Mouse (Mus musculus) kidney, embryonic 14.5 days (tissue): Measurements from ENCODE around the gene Wnt4. TPM values are rescaled to one million over a fixed set of nuclear protein-coding genes. Genes with fewer than 3 reads are reported as not detected.

Experiments used
- ATAC-seq: fragments of 200-750 bp; cut with Nextera tagmentation; 2 replicates; pipeline ENCODE4 v1.8.0; 2017; ENCODE audit warnings: moderate number of reproducible peaks, mild to moderate bottlenecking, moderate TSS enrichment, moderate library complexity; ENCODE audit not compliant: low FRiP score, low TSS enrichment
- H3K27ac ChIP-seq: fragments of 300-500 bp; sonication (generic); 2 replicates; pipeline ENCODE4 v1.5.1; 2014; ENCODE audit warnings: low read depth, mild to moderate bottlenecking, low read length, moderate library complexity, mixed read lengths
- H3K27me3 ChIP-seq: fragments of 300-500 bp; sonication (generic); 2 replicates; pipeline ENCODE4 v1.6.1; 2014; ENCODE audit warnings: mild to moderate bottlenecking, low read length; ENCODE audit not compliant: control insufficient read depth, insufficient read depth
- H3K36me3 ChIP-seq: fragments of 300-500 bp; sonication (generic); 2 replicates; pipeline ENCODE4 v1.6.1; 2014; ENCODE audit warnings: low read length, mixed read lengths; ENCODE audit not compliant: control insufficient read depth, insufficient read depth
- H3K4me1 ChIP-seq: fragments of 300-500 bp; sonication (generic); 2 replicates; pipeline ENCODE4 v1.6.1; 2014; ENCODE audit warnings: low read length, mixed read lengths; ENCODE audit not compliant: control insufficient read depth, insufficient read depth
- H3K4me2 ChIP-seq: fragments of 300-500 bp; sonication (generic); replicated peaks from 2 replicates; pipeline ENCODE4 v1.6.1; 2014; ENCODE audit warnings: low read depth, mild to moderate bottlenecking, low read length
- H3K4me3 ChIP-seq: fragments of 300-500 bp; sonication (generic); 2 replicates; pipeline ENCODE4 v1.5.1; 2014; ENCODE audit warnings: mild to moderate bottlenecking, low read length
- H3K9ac ChIP-seq: fragments of 300-500 bp; sonication (generic); 2 replicates; pipeline ENCODE4 v1.6.1; 2014; ENCODE audit warnings: low read depth, mild to moderate bottlenecking, low read length, moderate library complexity
- H3K9me3 ChIP-seq: fragments of 300-500 bp; sonication (generic); 2 replicates; pipeline ENCODE4 v1.6.1; 2016; ENCODE audit warnings: low read length; ENCODE audit not compliant: control insufficient read depth
- WGBS: fragments of 180-500 bp; shearing (Covaris S2); extraction: QIAGEN DNeasy Blood & Tissue Kit; methylation state at CpG from one replicate; pipeline ENCODE4 v1.1.7; 2014; 5-methylcytosine and 5-hydroxymethylcytosine counted together
- polyA plus RNA-seq: library from polyadenylated mRNA; unstranded; fragments of >200 nt; fragmentation: Nextera tagmentation; extraction: Ambion mirVana; gene quantifications from 2 replicates; pipeline ENCODE4 v1.2.1, GENCODE M21; 2014

Wnt4 gene
- 16.0 and 21.4 TPM in 2 replicates for polyA plus RNA-seq

- Histone ChIP-seq H3K9ac (peak within 1 kb of the TSS; percentile 56), H3K4me3 (peak within 1 kb of the TSS; percentile 54), H3K4me2 (peak within 1 kb of the TSS; percentile 92), H3K9me3 (no peaks in the 10 kb centered on the region), H3K4me1 (peaks cover 20% of the 10 kb centered on the region; the same call in 1 of the 2 replicates), H3K27me3 (peaks cover 54% of the 10 kb centered on the region), H3K36me3 (no peaks in the 10 kb centered on the region), H3K27ac (peak within 1 kb of the TSS; percentile 73)
- ATAC-seq: peak; percentile 90
- 1% methylated on average over 14 of the region's 45 CpGs for WGBS
Observed at GRCm38 (mm10) chr4:137277166-137277513, at the start of gene Wnt4. Gene Wnt4 (plus strand): TSS chr4:137277489.

GRCm38 (mm10) chr4:137228566-137229115 lies 48.6 kb upstream of the Wnt4 start:
- WGBS: 65% methylated on average over 15 of the region's 15 CpGs
- ATAC-seq: no peak

DNA sequence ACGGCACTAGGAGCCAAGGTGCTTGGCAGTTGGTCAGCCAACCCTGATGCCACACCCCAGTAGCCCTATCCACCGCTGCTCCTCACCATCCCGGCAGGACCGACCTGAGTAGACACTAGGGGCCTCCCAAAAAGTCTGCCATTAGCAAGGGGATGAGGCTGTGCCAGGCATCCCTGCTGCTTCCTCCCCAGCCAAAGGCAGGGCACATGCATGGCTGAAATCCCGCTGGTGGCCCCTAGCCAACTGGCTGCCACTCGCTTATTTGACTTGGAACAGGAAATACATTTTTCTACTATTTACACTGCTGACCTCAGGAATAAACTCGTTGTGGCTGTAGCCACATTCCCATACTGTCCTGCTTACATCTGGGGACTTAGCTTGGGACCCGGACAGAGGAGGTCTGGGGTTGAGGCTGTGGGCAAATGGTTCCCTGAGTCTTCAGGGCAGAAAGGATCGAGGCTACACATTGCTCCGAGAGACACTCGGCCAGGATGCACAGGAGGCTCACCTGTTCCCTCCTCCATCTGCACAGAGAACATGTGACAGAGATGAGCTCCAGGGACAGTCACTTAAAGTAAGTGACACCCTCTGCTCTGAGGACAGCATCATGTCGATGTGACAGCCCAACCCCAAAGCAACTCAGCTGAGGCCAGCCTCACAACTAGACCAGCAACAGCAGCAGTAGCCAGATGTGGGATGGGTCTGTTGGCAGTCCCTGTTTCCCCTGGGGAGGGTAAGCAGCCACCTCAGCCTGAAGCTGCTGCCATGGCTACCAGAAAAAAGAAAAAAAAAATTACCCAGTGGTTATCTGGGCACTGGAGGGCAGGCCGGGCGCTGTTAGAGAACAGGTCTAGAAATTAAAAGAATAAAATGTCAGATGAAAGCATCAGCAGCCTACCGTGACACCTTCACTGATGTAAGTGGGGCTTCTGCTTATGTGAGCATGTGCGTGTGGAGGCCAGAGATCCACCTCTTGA lies 45.5 kb upstream of the Wnt4 start:
- Histone ChIP-seq H3K27ac (no peak overlapping the region), H3K4me1 (peaks cover 34% of the 10 kb centered on the region), H3K4me2 (0 out of 2 replicates have a peak overlapping the region, but pooled peaks have one; percentile 1), H3K36me3 (no peaks in the 10 kb centered on the region), H3K9me3 (no peaks in the 10 kb centered on the region), H3K9ac (no peak overlapping the region), H3K27me3 (no peaks in the 10 kb centered on the region; the same call in 1 of the 2 replicates), H3K4me3 (no peak overlapping the region)
- ATAC-seq: no peak
- WGBS: 68% methylated on average over 16 of the region's 16 CpGs

More at GRCm38 (mm10) chr4:137228566-137229115, 48.6 kb upstream of the Wnt4 start:
- Histone ChIP-seq H3K27me3 (no peaks in the 10 kb centered on the region; the same call in 1 of the 2 replicates), H3K27ac (peak overlapping the region; percentile 65), H3K4me2 (no peak overlapping the region), H3K9me3 (no peaks in the 10 kb centered on the region), H3K9ac (no peak overlapping the region), H3K4me3 (no peak overlapping the region), H3K4me1 (peaks cover 34% of the 10 kb centered on the region), H3K36me3 (no peaks in the 10 kb centered on the region)

DNA sequence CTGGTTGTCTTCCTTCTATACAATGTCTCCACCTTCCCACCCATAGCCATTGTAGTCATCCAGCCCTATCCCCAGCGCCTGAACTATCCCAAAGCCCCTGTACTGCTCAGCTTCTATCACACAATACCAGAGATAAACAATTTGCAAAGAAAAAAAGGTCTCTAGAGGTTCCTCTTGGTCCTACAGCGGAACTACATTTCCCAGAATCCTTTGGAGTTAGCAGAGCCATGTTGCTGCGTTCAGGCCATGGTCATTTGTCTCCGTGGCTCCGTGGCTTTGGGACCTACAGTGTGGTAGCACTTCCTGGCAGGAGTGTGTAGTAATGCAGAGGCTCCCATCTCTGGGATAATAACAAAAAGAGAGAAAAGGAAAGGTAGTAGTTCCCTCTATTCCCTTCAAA lies 43.7 kb upstream of the Wnt4 start:
- 72% methylated on average over 5 of the region's 5 CpGs for WGBS
- no peak overlapping the region for H3K27ac ChIP-seq
- ATAC-seq: no peak
- H3K9me3 ChIP-seq: no peaks in the 10 kb centered on the region
- no peak overlapping the region for H3K9ac ChIP-seq
- no peaks in the 10 kb centered on the region for H3K36me3 ChIP-seq
- H3K4me3 ChIP-seq: no peak overlapping the region
- H3K4me1 ChIP-seq: peaks cover 21% of the 10 kb centered on the region
- H3K4me2 ChIP-seq: no peak overlapping the region
- no peaks in the 10 kb centered on the region; the same call in 1 of the 2 replicates for H3K27me3 ChIP-seq

- Histone ChIP-seq H3K27me3 (no peaks in the 10 kb centered on the region; the same call in 1 of the 2 replicates), H3K4me3 (no peak overlapping the region), H3K9ac (no peak overlapping the region), H3K4me2 (no peak overlapping the region), H3K4me1 (peaks cover 13% of the 10 kb centered on the region), H3K9me3 (no peaks in the 10 kb centered on the region), H3K27ac (no peak overlapping the region), H3K36me3 (no peaks in the 10 kb centered on the region)
- no peak for ATAC-seq
- 97% methylated on average over 2 of the region's 2 CpGs for WGBS
Observed at GRCm38 (mm10) chr4:137234444-137234843, 42.8 kb upstream of the Wnt4 start.

GRCm38 (mm10) chr4:137235368-137235767 lies 41.9 kb upstream of the Wnt4 start:
- ATAC-seq: no peak
- H3K4me1 ChIP-seq: peaks cover 8% of the 10 kb centered on the region; the same call in 1 of the 2 replicates
- H3K36me3 ChIP-seq: no peaks in the 10 kb centered on the region
- peaks cover 7% of the 10 kb centered on the region; the same call in 1 of the 2 replicates for H3K9me3 ChIP-seq
- no peak overlapping the region for H3K4me2 ChIP-seq
- H3K9ac ChIP-seq: no peak overlapping the region
- no peaks in the 10 kb centered on the region for H3K27me3 ChIP-seq
- whole genome bisulfite sequencing: 75% methylated on average over 9 of the region's 9 CpGs
- no peak overlapping the region for H3K4me3 ChIP-seq
- no peak overlapping the region for H3K27ac ChIP-seq

DNA sequence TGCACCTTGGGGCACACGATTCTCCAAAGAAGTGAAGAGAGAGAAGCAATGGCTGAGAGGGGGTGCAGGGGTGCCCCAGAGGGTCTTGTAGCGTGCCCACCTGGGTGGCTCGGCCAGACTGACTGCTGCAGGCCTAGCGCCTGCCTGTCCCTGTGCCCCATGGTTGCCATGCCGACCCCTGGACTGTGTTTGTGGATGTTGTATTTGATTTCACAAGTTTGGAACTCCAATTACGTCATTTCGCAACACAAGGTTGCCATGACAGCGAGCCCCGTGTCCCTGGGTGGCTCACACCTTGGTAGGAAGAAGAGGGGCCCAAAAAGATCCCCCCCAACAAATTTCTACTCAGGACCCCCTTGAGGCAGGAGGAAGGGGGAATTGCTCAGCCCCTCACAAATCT lies 32.4 kb upstream of the Wnt4 start:
- Histone ChIP-seq H3K36me3 (no peaks in the 10 kb centered on the region), H3K4me1 (no peaks in the 10 kb centered on the region), H3K4me3 (no peak overlapping the region), H3K27ac (no peak overlapping the region), H3K4me2 (no peak overlapping the region), H3K27me3 (no peaks in the 10 kb centered on the region), H3K9ac (no peak overlapping the region), H3K9me3 (peaks cover 5% of the 10 kb centered on the region; the same call in 1 of the 2 replicates)
- no peak for ATAC-seq
- 67% methylated on average over 9 of the region's 9 CpGs for WGBS

- Histone ChIP-seq H3K27me3 (no peaks in the 10 kb centered on the region), H3K27ac (no peak overlapping the region), H3K4me3 (no peak overlapping the region), H3K4me2 (no peak overlapping the region; the same call in 1 of the 2 replicates), H3K9me3 (peaks cover 3% of the 10 kb centered on the region; the same call in 1 of the 2 replicates), H3K9ac (no peak overlapping the region), H3K4me1 (peaks cover 9% of the 10 kb centered on the region), H3K36me3 (no peaks in the 10 kb centered on the region)
- peak; percentile 33; the same call in 1 of the 2 replicates for ATAC-seq
- WGBS: 51% methylated on average over 5 of the region's 5 CpGs
Observed at GRCm38 (mm10) chr4:137250333-137250732, 27.0 kb upstream of the Wnt4 start.
